11 mouse cellular contexts compared by ENCODE assay signal in genomic region chr8:94900617-94901016, GRCm38 (mm10). TPM values are rescaled to one million over a fixed set of nuclear protein-coding genes. Genes with fewer than 3 reads are reported as not detected.
A peak's percentile ranks its signal among the peaks of the same experiment; 100 is the strongest.
DNase-seq lines count a peak whose midpoint lies in the region; ATAC-seq and TF ChIP-seq lines count a peak whose summit lies in the region.
"Had no signal": no experiment of that assay in that cellular context is flagged by ENCODE, and none has a peak within 500 bp of the region (broad histone marks: within the 10 kb centered on the region; RNA-seq: fewer than 3 reads in every experiment).

No protein-coding gene starts in this region.

- H3K4me3 ChIP-seq in stomach, embryonic 14.5 days (ENCODE audit: low read depth, low read length): no peak overlapping the region
- no peak overlapping the region for H3K4me3 ChIP-seq in stomach, postnatal 0 days (ENCODE audit: low read depth, low read length)
- peak overlapping the region; percentile 15; the same call in 1 of the 2 replicates for H3K4me3 ChIP-seq in intestine, embryonic 16.5 days (ENCODE audit: low read length)

- no peaks in the 10 kb centered on the region for H3K9me3 ChIP-seq in stomach, embryonic 14.5 days (ENCODE audit: control insufficient read depth, low read depth, low read length)
- no peaks in the 10 kb centered on the region for H3K9me3 ChIP-seq in stomach, postnatal 0 days (ENCODE audit: control insufficient read depth, low read length)
- no peaks in the 10 kb centered on the region for H3K9me3 ChIP-seq in intestine, embryonic 16.5 days (ENCODE audit: control insufficient read depth, low read length)

- DNase-seq in kidney, adult 11 months: peak; percentile 27
- no peak for DNase-seq in kidney, adult 8-10 months
- DNase-seq in stomach, postnatal 0 days (ENCODE audit: low spot score): no peak
- no peak for DNase-seq in urinary bladder, postnatal 25 days (ENCODE audit: low spot score)
- no peak for DNase-seq in frontal cortex, postnatal 25 days (ENCODE audit: low spot score in 2 of 2)
- no peak for DNase-seq in urinary bladder, postnatal 4 days (ENCODE audit: low spot score in 2 of 2)
- DNase-seq: cerebellum, adult 11-12 months; gastrocnemius, postnatal 14 days; right cerebral cortex, postnatal 25 days had no signal

- no peak for ATAC-seq in stomach, embryonic 14.5 days (ENCODE audit: insufficient number of reproducible peaks, insufficient read depth, low FRiP score, low read depth)
- no peak for ATAC-seq in stomach, postnatal 0 days (ENCODE audit: low FRiP score, low TSS enrichment)
- ATAC-seq in intestine, embryonic 16.5 days: no peak

- no peak overlapping the region for H3K4me2 ChIP-seq in stomach, embryonic 14.5 days (replicated peaks; ENCODE audit: low read depth, low read length)
- H3K4me2 ChIP-seq in stomach, postnatal 0 days (replicated peaks; ENCODE audit: low read depth): no peak overlapping the region
- peak overlapping the region; percentile 41 for H3K4me2 ChIP-seq in intestine, embryonic 16.5 days (ENCODE audit: low read depth, low read length)

- H3K9ac ChIP-seq in stomach, embryonic 14.5 days (replicated peaks; ENCODE audit: low read depth, low read length): no peak overlapping the region
- no peak overlapping the region for H3K9ac ChIP-seq in stomach, postnatal 0 days (ENCODE audit: low read length)
- H3K9ac ChIP-seq in intestine, embryonic 16.5 days (ENCODE audit: low read depth, low read length): peak overlapping the region; percentile 55

- H3K27ac ChIP-seq in stomach, embryonic 14.5 days (ENCODE audit: low read length): peak overlapping the region; percentile 27; the same call in 1 of the 2 replicates
- H3K27ac ChIP-seq in stomach, postnatal 0 days (replicated peaks): no peak overlapping the region
- peak overlapping the region; percentile 80 for H3K27ac ChIP-seq in intestine, embryonic 16.5 days (ENCODE audit: low read length)

- TF ChIP-seq EP300 in stomach, postnatal 0 days (optimal IDR thresholded peaks at IDR 0.05): no peak

- H3K36me3 ChIP-seq in stomach, embryonic 14.5 days (ENCODE audit: control insufficient read depth, insufficient read depth, low read length): peaks cover 23% of the 10 kb centered on the region
- H3K36me3 ChIP-seq in stomach, postnatal 0 days (ENCODE audit: control insufficient read depth, insufficient read depth, low read length): 0 out of 2 replicates have a peak, but pooled peaks cover 2% of the 10 kb centered on the region
- H3K36me3 ChIP-seq in intestine, embryonic 16.5 days (ENCODE audit: control insufficient read depth, insufficient read depth, low read length): no peaks in the 10 kb centered on the region; the same call in 1 of the 2 replicates

- H3K27me3 ChIP-seq in stomach, embryonic 14.5 days (ENCODE audit: control insufficient read depth, insufficient read depth, low read length): no peaks in the 10 kb centered on the region
- H3K27me3 ChIP-seq in stomach, postnatal 0 days (ENCODE audit: control insufficient read depth, insufficient read depth, low read length): no peaks in the 10 kb centered on the region
- no peaks in the 10 kb centered on the region for H3K27me3 ChIP-seq in intestine, embryonic 16.5 days (replicated peaks; ENCODE audit: control insufficient read depth, insufficient read depth, low read length)

- H3K4me1 ChIP-seq in stomach, embryonic 14.5 days (ENCODE audit: control insufficient read depth, insufficient read depth, low read length): peaks cover 27% of the 10 kb centered on the region
- H3K4me1 ChIP-seq in stomach, postnatal 0 days (replicated peaks; ENCODE audit: control insufficient read depth, insufficient read depth): peaks cover 4% of the 10 kb centered on the region; the same call in 1 of the 2 replicates
- H3K4me1 ChIP-seq in intestine, embryonic 16.5 days (ENCODE audit: control insufficient read depth, insufficient read depth, low read length): peaks cover 49% of the 10 kb centered on the region

- TF ChIP-seq CTCF in stomach, postnatal 0 days (IDR thresholded peaks at IDR 0.05; ENCODE audit: low read depth): no peak

- WGBS in stomach, embryonic 14.5 days: 23% methylated on average over 6 of the region's 6 CpGs
- WGBS in stomach, postnatal 0 days: 30% methylated on average over 6 of the region's 6 CpGs
- 20% methylated on average over 6 of the region's 6 CpGs for WGBS in intestine, embryonic 16.5 days

RNA-seq across cellular contexts. Expression of gene Ccdc102a, which starts 17.3 kb away (rescaled TPM):
- polyA plus RNA-seq in stomach, embryonic 14.5 days (2014; fragmentation: Nextera tagmentation; extraction: Ambion mirVana): 29.9 and 32.3 TPM in 2 replicates
- 12.0 and 12.7 TPM in 2 replicates for polyA plus RNA-seq in stomach, postnatal 0 days (2015; fragmentation: Nextera tagmentation; extraction: Ambion mirVana)
- 10.9 and 11.5 TPM in 2 replicates for polyA plus RNA-seq in intestine, embryonic 16.5 days (2015; fragmentation: Nextera tagmentation; extraction: Ambion mirVana)

RNA-seq across cellular contexts. Expression of gene Adgrg5, which starts 22.9 kb away (rescaled TPM):
- 0.25 and 0.36 TPM in 2 replicates for polyA plus RNA-seq in stomach, embryonic 14.5 days (2014; fragmentation: Nextera tagmentation; extraction: Ambion mirVana)
- 0.15 and 0.27 TPM in 2 replicates for polyA plus RNA-seq in stomach, postnatal 0 days (2015; fragmentation: Nextera tagmentation; extraction: Ambion mirVana)
- 1.6 and 2.8 TPM in 2 replicates for polyA plus RNA-seq in intestine, embryonic 16.5 days (2015; fragmentation: Nextera tagmentation; extraction: Ambion mirVana)

RNA-seq across cellular contexts. Expression of gene Dok4, which starts 24.5 kb away (rescaled TPM):
- polyA plus RNA-seq in stomach, embryonic 14.5 days (2014; fragmentation: Nextera tagmentation; extraction: Ambion mirVana): 17.2 and 19.9 TPM in 2 replicates
- 19.3 and 20.5 TPM in 2 replicates for polyA plus RNA-seq in stomach, postnatal 0 days (2015; fragmentation: Nextera tagmentation; extraction: Ambion mirVana)
- polyA plus RNA-seq in intestine, embryonic 16.5 days (2015; fragmentation: Nextera tagmentation; extraction: Ambion mirVana): 49.6 and 51.5 TPM in 2 replicates

RNA-seq across cellular contexts. Expression of gene Polr2c, which starts 43.4 kb away (rescaled TPM):
- 150 and 159 TPM in 2 replicates for polyA plus RNA-seq in stomach, embryonic 14.5 days (2014; fragmentation: Nextera tagmentation; extraction: Ambion mirVana)
- polyA plus RNA-seq in stomach, postnatal 0 days (2015; fragmentation: Nextera tagmentation; extraction: Ambion mirVana): 70.4 and 72.7 TPM in 2 replicates
- 117 and 133 TPM in 2 replicates for polyA plus RNA-seq in intestine, embryonic 16.5 days (2015; fragmentation: Nextera tagmentation; extraction: Ambion mirVana)
